Mouse (Mus musculus) spleen, adult 2 months (tissue): Measurements from ENCODE around the gene Akap5. TPM values are rescaled to one million over a fixed set of nuclear protein-coding genes. Genes with fewer than 3 reads are reported as not detected.

Source experiments
- DNase-seq, 2 experiments: peaks; one replicate each; pipeline versions ENCODE4 v3.0.0 to v3.0.0-alpha.2; 2012 to 2021; ENCODE audit warnings: low spot score in 2 of 2, low read depth in 1 of 2
- H3K27ac ChIP-seq: fragments of 200-500 bp; 2 replicates; pipeline ENCODE4 v1.5.1; 2012; ENCODE audit warnings: low read length, inconsistent platforms; ENCODE audit not compliant: insufficient read depth
- H3K27me3 ChIP-seq: fragments of 200-500 bp; 2 replicates; pipeline ENCODE4 v1.6.1; 2012; ENCODE audit warnings: mild to moderate bottlenecking, moderate library complexity, low read length, inconsistent platforms; ENCODE audit not compliant: control insufficient read depth, insufficient read depth
- H3K36me3 ChIP-seq: fragments of 200-500 bp; 2 replicates; pipeline ENCODE4 v1.6.1; 2012; ENCODE audit warnings: mild to moderate bottlenecking, low read length, inconsistent platforms; ENCODE audit not compliant: control insufficient read depth, insufficient read depth
- H3K4me1 ChIP-seq: fragments of 200-500 bp; 2 replicates; pipeline ENCODE4 v1.6.1; 2011; ENCODE audit warnings: inconsistent platforms; ENCODE audit not compliant: control insufficient read depth, insufficient read depth, insufficient read length
- H3K4me3 ChIP-seq: fragments of 200-500 bp; 2 replicates; pipeline ENCODE4 v1.5.1; 2011; ENCODE audit warnings: mild to moderate bottlenecking, inconsistent platforms; ENCODE audit not compliant: insufficient read depth, insufficient read length; ENCODE audit errors: extremely low read depth
- CTCF ChIP-seq: fragments of 200-500 bp; IDR thresholded peaks from 2 replicates; pipeline ENCODE4 v1.5.1; 2011; ENCODE audit warnings: mild to moderate bottlenecking, inconsistent platforms; ENCODE audit not compliant: insufficient read depth, insufficient read length, insufficient replicate concordance; ENCODE audit errors: extremely low read depth
- POLR2A ChIP-seq: fragments of 200-500 bp; IDR thresholded peaks from 2 replicates; pipeline ENCODE4 v1.6.1; 2011; ENCODE audit warnings: low read depth, low read length, inconsistent platforms
- WGBS: fragments of 180-500 bp; shearing (Covaris S2); methylation state at CpG from one replicate; pipeline ENCODE4 v1.1.7; 2018; 5-methylcytosine and 5-hydroxymethylcytosine counted together
- polyA plus RNA-seq: library from polyadenylated mRNA; depleted of rRNA; stranded (reverse); fragments of >200 nt; gene quantifications from 2 replicates; pipeline ENCODE4 v1.2.3, GENCODE M21; 2012

Akap5 gene
- polyA plus RNA-seq, 1 experiment, result 0.29 TPM

GRCm38 (mm10) chr12:76368201-76368789 lies 43.6 kb downstream of the Akap5 start:
- Histone ChIP-seq H3K4me1 (peaks cover 22% of the 10 kb centered on the region; the same call in 1 of the 2 replicates), H3K27ac (peak overlapping the region; percentile 100), H3K36me3 (no peaks in the 10 kb centered on the region), H3K27me3 (no peaks in the 10 kb centered on the region), H3K4me3 (peak overlapping the region; percentile 100)
- TF ChIP-seq CTCF (no peak), POLR2A (no peak)
- no peak for DNase-seq
- 5% methylated on average over 9 of the region's 9 CpGs for WGBS

- Histone ChIP-seq H3K27me3 (no peaks in the 10 kb centered on the region), H3K4me1 (peaks cover 22% of the 10 kb centered on the region; the same call in 1 of the 2 replicates), H3K27ac (peak overlapping the region; percentile 100), H3K4me3 (peak overlapping the region; percentile 100), H3K36me3 (no peaks in the 10 kb centered on the region)
- TF ChIP-seq POLR2A (no peak), CTCF (no peak)
- WGBS, result 2% methylated on average over 26 of the region's 26 CpGs
- DNase-seq, result no peak
Measured at GRCm38 (mm10) chr12:76368790-76369205, 44.1 kb downstream of the Akap5 start.

GRCm38 (mm10) chr12:76369206-76369977 lies 44.7 kb downstream of the Akap5 start, which contains the start of gene Zbtb25:
Zbtb25 (minus strand) TSS chr12:76369602.
- Histone ChIP-seq H3K4me1 (peaks cover 22% of the 10 kb centered on the region; the same call in 1 of the 2 replicates), H3K27me3 (no peaks in the 10 kb centered on the region), H3K36me3 (no peaks in the 10 kb centered on the region), H3K27ac (peak within 1 kb of the TSS; percentile 100), H3K4me3 (peak within 1 kb of the TSS; percentile 100)
- 1% methylated on average over 96 of the region's 96 CpGs for WGBS
- TF ChIP-seq CTCF (no peak), POLR2A (peak; percentile 56)
- peak in 1 of 2 experiments; percentile 77 for DNase-seq

DNA sequence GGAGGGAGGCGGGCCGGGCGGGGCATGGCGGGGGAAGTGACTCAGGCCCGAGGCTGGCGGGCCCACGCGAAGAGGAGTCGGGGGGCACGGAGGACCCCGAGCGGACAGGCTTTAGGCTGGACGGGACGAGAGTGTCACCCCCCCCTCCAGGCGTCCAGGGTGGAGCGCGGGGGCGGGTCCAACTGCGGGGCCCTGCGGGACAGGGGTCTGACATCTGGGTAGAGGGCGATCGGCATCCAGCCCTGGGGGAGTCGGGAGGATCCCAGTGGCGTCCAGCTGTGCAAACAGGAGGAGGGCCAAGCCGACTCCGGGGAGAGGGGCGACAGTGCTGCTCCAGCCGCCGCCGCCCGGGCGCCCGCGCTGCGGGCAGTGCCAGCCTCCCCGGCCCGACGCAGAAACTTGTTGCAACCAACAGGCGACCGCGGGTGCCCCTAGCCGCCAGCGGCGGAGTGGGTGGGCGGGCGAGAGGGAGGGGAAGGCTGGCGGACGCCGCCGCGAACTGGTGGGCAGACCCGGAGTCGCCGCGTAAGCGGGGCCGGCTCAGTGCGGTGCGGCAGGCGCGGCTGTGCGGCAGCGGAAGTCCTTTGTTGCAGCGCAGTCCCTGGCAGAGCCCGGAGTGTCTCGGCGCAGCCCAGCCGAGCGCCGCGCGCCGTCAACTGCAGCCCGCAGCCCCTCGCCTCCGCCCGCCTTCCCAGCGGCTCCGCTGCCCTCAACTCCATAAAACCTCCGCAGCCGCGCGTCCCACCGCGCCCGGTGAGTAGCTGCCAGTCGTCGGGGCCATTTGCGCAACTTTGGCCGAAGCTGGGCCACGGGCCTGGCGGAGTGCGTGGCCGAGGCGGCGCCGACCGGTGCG lies 45.5 kb downstream of the Akap5 start, which contains the start of gene Zbtb1:
TSS of gene Zbtb1 (plus strand) at position 289 of the 853 bp plus-strand sequence.
- under 1% methylated on average over 75 of the region's 99 CpGs for WGBS

DNA sequence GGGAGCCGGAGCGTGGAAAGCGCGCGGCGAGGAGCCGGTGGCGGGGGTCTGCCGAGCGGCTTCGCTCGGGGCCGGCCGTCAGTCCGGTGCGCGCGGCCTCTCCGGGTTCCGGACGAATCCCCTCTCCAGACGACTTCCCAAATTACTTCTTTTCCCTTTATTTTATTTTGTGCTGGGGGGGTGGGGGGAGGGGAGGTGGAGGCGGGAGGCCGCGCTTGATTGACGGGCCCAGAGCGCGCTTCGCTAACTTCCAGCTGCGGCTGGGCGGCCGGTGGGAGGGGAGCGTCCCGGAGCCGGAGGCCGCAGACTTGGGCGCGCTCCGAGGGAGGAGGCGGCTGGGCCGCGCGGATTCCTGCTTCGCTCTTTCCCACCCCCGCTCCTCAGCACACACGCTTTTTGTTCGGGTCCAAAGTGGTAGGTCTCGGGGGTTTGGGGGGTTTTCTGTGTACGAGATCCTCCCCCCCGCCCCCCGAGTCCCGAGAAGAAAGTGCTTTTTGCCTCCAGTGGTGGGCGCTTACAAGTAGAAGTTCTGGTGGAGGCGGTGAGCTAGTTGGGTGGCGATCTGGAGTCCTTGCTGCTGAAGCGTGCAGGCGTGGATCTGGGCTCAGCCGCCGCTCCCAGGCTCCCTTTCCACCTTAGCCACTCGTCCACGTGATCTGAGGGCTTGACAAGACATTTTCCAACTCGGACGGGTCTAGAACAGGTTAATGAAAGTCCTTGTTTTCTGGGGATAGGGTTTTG lies 46.3 kb downstream of the Akap5 start:
- TF ChIP-seq POLR2A (peak; percentile 11; the same call in 1 of the 2 replicates), CTCF (no peak)
- H3K4me3 ChIP-seq, result peak overlapping the region; percentile 100
- DNase-seq, result peak in 1 of 2 experiments; percentile 76
- no peaks in the 10 kb centered on the region for H3K36me3 ChIP-seq
- H3K4me1 ChIP-seq, result peaks cover 25% of the 10 kb centered on the region
- H3K27me3 ChIP-seq, result no peaks in the 10 kb centered on the region
- peak overlapping the region; percentile 100 for H3K27ac ChIP-seq
- WGBS, result 1% methylated on average over 63 of the region's 63 CpGs

More for the DNA sequence above, 45.5 kb downstream of the Akap5 start, which contains the start of gene Zbtb1:
- TF ChIP-seq POLR2A (peak; percentile 67), CTCF (no peak)
- Histone ChIP-seq H3K4me1 (peaks cover 22% of the 10 kb centered on the region; the same call in 1 of the 2 replicates), H3K4me3 (peak within 1 kb of the TSS; percentile 100), H3K36me3 (no peaks in the 10 kb centered on the region), H3K27ac (peak within 1 kb of the TSS; percentile 100), H3K27me3 (no peaks in the 10 kb centered on the region)
- peak in 1 of 2 experiments; percentile 81 for DNase-seq
